Mouse (Mus musculus) brain, embryonic 14.5 days (tissue): ENCODE results near the gene Rbp3. TPM values are rescaled to one million over a fixed set of nuclear protein-coding genes. Genes with fewer than 3 reads are reported as not detected.

Experiments
- DNase-seq: peaks from one replicate; pipeline ENCODE4 v3.0.0-alpha.2; 2011; ENCODE audit warnings: low read depth
- CTCF ChIP-seq: fragments of 200-500 bp; IDR thresholded peaks from 2 replicates; pipeline ENCODE4 v1.5.1; 2012; ENCODE audit warnings: inconsistent platforms, mild to moderate bottlenecking, moderate library complexity, borderline replicate concordance; ENCODE audit not compliant: insufficient read depth, insufficient read length; ENCODE audit errors: extremely low read depth
- POLR2A ChIP-seq: fragments of 200-500 bp; IDR thresholded peaks from 2 replicates; pipeline ENCODE4 v1.6.1; 2012; ENCODE audit warnings: mild to moderate bottlenecking, inconsistent platforms, borderline replicate concordance; ENCODE audit not compliant: poor library complexity, insufficient read depth, insufficient read length, severe bottlenecking; ENCODE audit errors: extremely low read depth
- polyA plus RNA-seq: library from polyadenylated mRNA; depleted of rRNA; stranded (reverse); fragments of >200 nt; gene quantifications from 2 replicates; pipeline ENCODE4 v1.2.3, GENCODE M21; 2012

Gene Rbp3
- polyA plus RNA-seq, 1 experiment: 0.01 TPM

DNA sequence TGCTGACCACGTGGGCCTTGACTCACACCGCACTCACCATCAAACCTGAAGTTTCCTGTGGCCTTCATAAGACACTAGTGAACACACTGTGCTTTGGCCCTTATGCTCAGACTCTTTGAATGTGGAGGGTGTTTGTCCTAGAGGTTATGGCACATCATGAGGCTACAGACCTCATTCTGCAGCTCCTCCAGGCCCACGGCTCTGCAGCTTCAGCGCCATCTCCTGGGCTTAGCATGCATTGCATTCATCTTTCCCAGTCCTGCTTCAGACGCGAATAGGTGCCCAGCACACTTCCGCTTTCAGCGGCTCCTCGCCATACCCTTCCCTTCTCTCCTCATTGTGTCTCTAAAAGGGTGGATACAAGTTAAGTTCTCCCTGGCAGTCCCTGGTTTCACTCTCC is 14.7 kb upstream of the Rbp3 start:
- peak; percentile 76 for DNase-seq
- TF ChIP-seq POLR2A (no peak), CTCF (peak; percentile 85)

DNA sequence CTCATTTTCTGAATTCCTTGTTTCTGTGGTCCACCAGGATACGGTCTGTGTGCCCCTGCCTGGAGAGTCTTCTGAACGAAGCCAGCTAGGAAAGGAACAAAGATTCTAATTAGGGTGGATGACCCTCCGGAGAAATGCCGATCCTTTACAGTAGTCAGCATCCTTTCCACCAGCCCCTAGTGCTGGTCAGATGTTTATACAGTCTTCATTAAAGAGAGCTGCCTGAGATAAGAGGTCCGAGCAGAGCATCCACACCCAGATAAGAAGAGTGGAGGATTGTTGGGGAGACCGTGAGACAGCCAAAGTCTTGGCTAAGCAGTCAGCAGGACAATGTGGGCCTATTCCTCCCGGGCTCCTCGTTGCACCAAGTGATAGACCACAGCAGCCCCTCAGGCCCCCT is 13.1 kb upstream of the Rbp3 start, which contains the start of gene Gdf2:
TSS of gene Gdf2 (plus strand) at position 301 of the 400 bp plus-strand sequence.
- TF ChIP-seq CTCF (no peak), POLR2A (no peak)
- no peak for DNase-seq

DNA sequence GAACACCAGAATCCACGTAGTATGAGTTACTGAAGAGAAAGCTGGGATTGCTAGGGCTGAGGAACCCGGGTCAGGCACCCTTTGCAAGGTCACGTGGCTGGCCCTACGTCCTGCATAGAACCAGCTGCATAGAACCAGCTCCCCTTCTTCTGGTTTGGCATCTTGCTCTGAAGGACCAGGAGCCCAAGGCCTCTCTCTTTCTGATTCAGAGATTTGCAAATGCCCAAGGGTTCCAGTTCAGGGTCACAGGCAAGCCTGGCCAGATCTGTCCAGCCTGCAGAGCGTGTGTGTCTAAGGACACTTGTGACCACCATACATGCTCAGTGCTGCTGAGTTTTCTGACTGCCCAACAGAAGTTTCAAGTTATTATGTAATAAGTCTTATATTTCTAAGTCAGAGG is 11.6 kb upstream of the Rbp3 start:
- DNase-seq: no peak
- no peak for TF ChIP-seq POLR2A
- TF ChIP-seq CTCF: no peak

DNA sequence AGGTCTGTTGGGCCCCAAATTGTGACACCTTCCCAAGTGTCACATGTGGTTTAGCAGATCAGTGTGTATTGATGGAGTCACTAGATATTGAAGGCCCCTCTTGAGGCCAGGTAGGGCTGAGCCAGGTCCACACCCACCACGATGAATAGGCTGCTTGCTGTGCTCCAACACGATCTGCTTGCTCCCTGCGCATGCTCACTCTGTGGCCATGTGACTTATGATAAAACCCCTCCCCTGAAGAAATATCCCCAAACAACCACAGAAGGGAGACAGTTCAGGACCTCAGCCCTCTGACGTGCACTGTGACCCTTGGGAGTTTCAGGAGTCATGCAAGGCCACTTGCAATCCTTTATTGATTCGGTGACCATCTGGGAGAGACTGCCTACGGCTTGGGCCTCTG is 7.7 kb upstream of the Rbp3 start:
- TF ChIP-seq POLR2A (no peak), CTCF (no peak)

DNA sequence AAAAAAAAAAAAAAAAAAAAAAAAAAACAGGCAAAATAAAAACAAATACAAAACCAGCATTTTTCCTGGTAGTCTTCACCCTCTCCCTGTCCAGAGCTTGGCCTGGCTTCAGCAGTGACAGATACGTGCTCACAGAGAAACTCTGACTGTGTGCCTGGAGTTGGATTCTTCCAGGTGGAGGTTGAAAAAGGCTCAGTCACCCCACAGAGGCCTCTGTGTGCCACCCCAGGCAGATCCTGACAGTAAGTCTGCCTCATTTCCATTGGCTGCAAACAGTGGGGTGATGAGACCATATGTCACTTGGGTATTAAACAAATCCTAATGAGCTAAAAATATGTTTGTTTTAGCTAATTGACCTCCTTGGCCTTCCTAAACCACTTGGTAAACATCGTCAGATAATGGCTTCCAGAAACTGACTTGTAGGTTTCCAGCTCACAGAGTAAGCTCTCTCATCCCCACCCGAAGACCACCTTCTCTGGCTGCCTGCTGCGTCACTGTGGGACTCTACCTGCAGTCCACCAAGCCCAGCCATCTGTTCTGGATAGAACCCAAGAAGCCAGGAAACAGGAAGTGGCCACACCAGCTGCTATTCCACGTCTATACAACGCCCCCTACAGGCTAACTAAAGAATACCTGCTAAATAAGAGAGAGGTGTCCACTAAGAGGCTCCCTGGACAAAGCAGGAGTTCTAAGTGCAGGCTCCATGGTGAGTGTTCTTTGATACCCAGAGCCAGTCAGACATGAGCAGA is 1.4 kb upstream of the Rbp3 start:
- no peak for DNase-seq

More for the DNA sequence above, 7.7 kb upstream of the Rbp3 start:
- no peak for DNase-seq

DNA sequence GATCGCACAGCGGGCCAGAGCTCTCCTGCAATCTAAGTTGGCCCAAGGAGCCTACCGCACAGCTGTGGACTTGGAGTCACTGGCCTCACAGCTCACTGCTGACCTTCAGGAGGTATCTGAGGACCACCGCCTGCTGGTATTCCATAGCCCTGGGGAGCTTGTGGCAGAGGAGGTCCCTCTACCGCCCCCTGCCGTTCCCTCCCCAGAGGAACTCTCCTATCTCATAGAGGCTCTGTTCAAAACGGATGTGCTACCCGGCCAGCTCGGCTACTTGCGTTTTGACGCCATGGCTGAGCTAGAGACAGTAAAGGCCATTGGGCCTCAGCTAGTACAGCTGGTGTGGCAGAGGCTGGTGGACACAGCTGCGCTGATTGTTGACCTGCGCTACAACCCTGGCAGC is 2.3 kb downstream of the Rbp3 start:
- TF ChIP-seq CTCF (no peak), POLR2A (no peak)
- DNase-seq: no peak

More for the DNA sequence above, 1.4 kb upstream of the Rbp3 start:
- TF ChIP-seq POLR2A: no peak
- TF ChIP-seq CTCF: peak; percentile 8; the same call in 1 of the 2 replicates

DNA sequence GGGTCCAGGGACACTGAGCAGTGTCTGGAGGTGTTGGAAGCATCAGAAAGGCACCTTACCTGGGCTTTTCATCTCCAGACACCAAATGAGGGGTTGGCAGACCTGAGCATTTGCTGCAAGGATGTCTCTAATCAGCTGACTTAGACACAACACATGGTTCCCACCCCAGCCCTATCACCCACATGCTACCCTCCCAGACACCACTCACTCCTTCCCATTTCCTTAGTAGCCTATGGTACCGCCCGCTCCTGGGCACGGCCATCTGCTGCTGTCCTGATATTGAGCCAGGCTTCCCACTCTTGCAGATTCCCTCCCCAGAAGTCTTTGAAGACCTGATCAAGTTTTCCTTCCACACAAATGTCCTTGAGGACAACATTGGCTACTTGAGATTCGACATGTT is 4.4 kb downstream of the Rbp3 start:
- TF ChIP-seq CTCF: no peak
- TF ChIP-seq POLR2A: no peak
- DNase-seq: no peak

DNA sequence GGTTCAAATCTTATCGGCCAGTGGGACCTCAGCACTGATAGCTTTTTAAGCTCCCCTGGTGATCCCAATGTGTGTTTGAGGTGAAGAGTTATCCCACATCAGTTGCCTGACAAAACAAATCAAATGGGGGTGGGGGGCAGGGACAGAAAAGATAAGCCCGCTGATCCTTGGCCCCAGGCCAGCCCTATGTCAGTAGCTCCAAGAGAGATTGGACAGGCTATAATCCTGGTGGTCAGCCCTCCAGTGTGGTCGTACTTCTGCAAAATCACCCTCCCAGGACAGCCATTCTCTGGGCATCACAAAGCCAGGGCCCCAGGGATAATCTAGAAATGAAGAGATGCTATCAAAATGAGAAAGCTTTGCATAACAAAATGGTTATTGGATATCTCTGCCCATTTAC is 5.0 kb downstream of the Rbp3 start:
- TF ChIP-seq POLR2A (no peak), CTCF (no peak)
- no peak for DNase-seq

DNA sequence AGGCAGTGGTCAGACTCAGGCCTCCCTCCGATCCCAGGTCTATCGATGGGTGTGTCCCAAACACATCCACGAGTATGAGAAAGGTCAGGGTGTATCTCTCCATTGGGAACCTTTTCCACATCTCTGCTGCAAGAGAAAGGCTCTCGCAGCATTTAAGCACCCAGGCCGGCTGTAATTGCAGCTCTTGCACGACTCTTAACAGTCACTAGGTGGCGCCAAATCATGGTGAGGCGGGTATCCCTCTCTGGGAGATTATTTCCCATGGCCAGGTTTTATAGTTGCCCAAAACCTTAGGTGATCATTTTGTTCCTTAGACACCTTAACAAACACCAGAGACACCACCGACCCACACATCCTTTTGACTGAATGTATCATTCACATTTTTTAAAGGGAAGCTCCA is 5.5 kb downstream of the Rbp3 start:
- DNase-seq: peak; percentile 63
- TF ChIP-seq CTCF (peak; percentile 79), POLR2A (no peak)

DNA sequence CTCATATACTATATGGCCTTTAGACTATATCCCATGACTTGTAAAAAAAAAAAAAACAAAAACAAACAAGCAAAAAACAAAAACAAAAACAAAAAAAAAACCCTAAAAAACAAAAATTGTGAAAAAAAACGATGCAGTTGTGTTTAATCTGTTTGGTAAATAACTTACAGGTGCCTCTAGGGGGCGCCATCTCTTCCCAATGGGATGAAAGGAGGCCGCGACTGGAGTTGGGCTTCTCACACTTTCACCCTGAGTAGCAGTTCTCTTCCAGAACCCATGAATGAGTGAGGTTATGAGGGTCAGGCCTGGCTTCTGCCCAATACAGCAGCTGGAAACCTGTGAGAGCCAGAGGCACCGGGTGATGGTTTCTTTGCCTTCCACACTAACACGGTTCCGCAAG is 11.9 kb downstream of the Rbp3 start:
- TF ChIP-seq CTCF: no peak
- no peak for TF ChIP-seq POLR2A

DNA sequence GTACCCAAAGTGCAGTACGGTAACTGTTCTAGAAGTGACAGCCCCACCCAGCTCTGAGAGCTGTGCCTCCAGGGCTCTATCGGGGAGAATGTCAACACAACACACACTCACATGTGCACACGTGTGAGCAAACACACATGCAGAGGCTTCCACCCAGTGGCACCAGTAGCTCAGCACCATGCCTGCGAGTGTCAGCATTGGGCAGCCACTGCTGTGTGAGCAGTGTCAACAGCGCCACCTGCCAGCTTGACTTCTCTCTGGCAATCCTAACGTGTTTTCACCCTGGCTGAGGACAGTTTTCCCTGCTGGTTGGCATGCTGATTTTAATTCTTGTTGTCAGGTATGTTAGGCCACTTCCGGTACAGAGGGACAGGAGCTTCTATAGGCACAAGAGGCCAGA is 18.9 kb downstream of the Rbp3 start:
- TF ChIP-seq POLR2A (no peak), CTCF (peak; percentile 51)
- peak; percentile 47 for DNase-seq

More for the DNA sequence above, 11.9 kb downstream of the Rbp3 start:
- DNase-seq: no peak

DNA sequence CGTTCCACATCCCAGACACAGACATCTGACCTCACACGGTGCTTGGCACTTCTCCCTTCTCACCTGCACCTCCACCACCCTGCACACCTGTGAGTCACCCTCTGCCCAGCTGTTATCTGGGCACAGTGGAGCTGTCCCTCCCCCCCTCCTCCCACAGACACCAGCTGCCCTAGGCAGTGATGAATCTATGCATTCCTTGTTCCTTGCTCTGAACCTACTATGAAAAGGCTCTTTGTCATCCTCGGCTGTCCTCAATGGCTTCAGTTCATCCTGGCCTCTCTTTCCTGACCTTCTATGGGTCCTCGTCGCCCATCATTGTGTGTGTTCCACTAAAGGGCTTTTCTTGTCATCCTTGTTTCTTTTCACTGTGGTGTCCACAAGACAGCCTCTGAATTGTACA is 20.9 kb downstream of the Rbp3 start:
- no peak for DNase-seq
- TF ChIP-seq POLR2A (no peak), CTCF (no peak)
